Mouse (Mus musculus): Measurements from ENCODE around the gene Wfdc18. TPM values are rescaled to one million over a fixed set of nuclear protein-coding genes. Genes with fewer than 3 reads are reported as not detected.

The Wfdc18 gene
- 3.0 and 5.3 TPM in 2 replicates for polyA plus RNA-seq (2012; rRNA removed)

DNA sequence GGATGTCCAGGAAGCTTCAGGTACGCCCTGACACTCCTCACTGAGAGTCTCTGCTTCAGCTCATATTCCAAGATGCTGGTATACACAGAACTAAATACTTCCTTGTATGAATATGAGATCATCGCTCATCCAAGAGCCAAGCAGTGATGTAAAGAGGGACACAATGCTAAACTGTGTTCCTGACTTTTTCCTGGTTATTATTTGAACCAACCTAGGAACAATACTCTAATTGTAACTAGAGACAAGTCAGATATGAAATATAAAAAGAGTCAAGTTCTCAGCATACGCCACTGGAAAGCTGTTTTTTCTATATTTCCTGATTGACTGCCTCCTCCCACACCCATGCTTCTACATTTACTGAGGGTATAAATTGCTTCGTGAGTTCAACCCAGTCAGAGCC is at the start of gene Wfdc18:
Wfdc18 (plus strand) TSS at position 301 of the 400 bp plus-strand sequence.
- no peaks in the 10 kb centered on the region for H3K27me3 ChIP-seq (ENCODE audit: control insufficient read depth, insufficient read depth, low read length)
- no peaks in the 10 kb centered on the region for H3K4me1 ChIP-seq (ENCODE audit: control insufficient read depth, insufficient read depth, low read length)
- no peak within 1 kb of the TSS for H3K4me3 ChIP-seq (replicated peaks; ENCODE audit: insufficient read depth, low read depth, low read length)
- no peak within 1 kb of the TSS for H3K27ac ChIP-seq (ENCODE audit: insufficient read depth, low read length)
- 72% methylated on average over 4 of the region's 4 CpGs for WGBS
- TF ChIP-seq POLR2A (IDR thresholded peaks at IDR 0.05; ENCODE audit: borderline replicate concordance, insufficient read depth, low read length) (no peak), CTCF (IDR thresholded peaks at IDR 0.05; ENCODE audit: borderline replicate concordance, insufficient read depth, low read depth, low read length) (no peak)
- no peak for DNase-seq

GRCm38 (mm10) chr11:83662204-83662603 is 46.6 kb upstream of the Wfdc18 start, which contains the start of gene Ccl4:
Ccl4 (plus strand) TSS chr11:83662584.
- no peak for TF ChIP-seq CTCF (IDR thresholded peaks at IDR 0.05; ENCODE audit: borderline replicate concordance, insufficient read depth, low read depth, low read length)
- TF ChIP-seq POLR2A (IDR thresholded peaks at IDR 0.05; ENCODE audit: borderline replicate concordance, insufficient read depth, low read length): no peak
- H3K27ac ChIP-seq (ENCODE audit: insufficient read depth, low read length): no peak within 1 kb of the TSS
- DNase-seq: no peak
- H3K4me1 ChIP-seq (ENCODE audit: control insufficient read depth, insufficient read depth, low read length): no peaks in the 10 kb centered on the region
- H3K27me3 ChIP-seq (ENCODE audit: control insufficient read depth, insufficient read depth, low read length): no peaks in the 10 kb centered on the region
- 83% methylated on average over 6 of the region's 6 CpGs for WGBS
- H3K4me3 ChIP-seq (replicated peaks; ENCODE audit: insufficient read depth, low read depth, low read length): no peak within 1 kb of the TSS

DNA sequence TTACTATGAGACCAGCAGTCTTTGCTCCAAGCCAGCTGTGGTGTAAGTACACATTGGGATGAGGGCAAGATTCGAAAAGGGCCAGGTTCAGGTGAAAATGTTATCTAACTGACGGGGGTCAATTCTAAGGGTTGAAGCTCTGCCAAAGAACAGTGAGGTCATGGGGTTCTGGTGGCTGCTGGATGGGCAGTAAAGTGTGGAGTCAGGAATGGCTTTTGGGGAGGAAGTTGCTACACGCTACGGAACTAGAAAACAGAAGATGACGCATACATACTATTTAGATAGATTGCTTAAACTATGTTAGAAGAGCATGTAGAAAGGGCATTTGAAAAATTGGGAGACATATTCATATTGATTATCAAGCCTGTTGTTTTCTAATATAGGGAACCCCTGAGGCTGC is 45.3 kb upstream of the Wfdc18 start:
- no peak overlapping the region for H3K4me3 ChIP-seq (replicated peaks; ENCODE audit: insufficient read depth, low read depth, low read length)
- TF ChIP-seq CTCF (IDR thresholded peaks at IDR 0.05; ENCODE audit: borderline replicate concordance, insufficient read depth, low read depth, low read length) (no peak), POLR2A (IDR thresholded peaks at IDR 0.05; ENCODE audit: borderline replicate concordance, insufficient read depth, low read length) (no peak)
- no peaks in the 10 kb centered on the region for H3K27me3 ChIP-seq (ENCODE audit: control insufficient read depth, insufficient read depth, low read length)
- no peak overlapping the region for H3K27ac ChIP-seq (ENCODE audit: insufficient read depth, low read length)
- no peaks in the 10 kb centered on the region for H3K4me1 ChIP-seq (ENCODE audit: control insufficient read depth, insufficient read depth, low read length)
- WGBS: 86% methylated on average over 5 of the region's 5 CpGs
- no peak for DNase-seq

GRCm38 (mm10) chr11:83671743-83672142 is 37.1 kb upstream of the Wfdc18 start:
- peaks cover 3% of the 10 kb centered on the region; the same call in 1 of the 2 replicates for H3K4me1 ChIP-seq (ENCODE audit: control insufficient read depth, insufficient read depth, low read length)
- H3K4me3 ChIP-seq (replicated peaks; ENCODE audit: insufficient read depth, low read depth, low read length): no peak overlapping the region
- H3K27ac ChIP-seq (ENCODE audit: insufficient read depth, low read length): no peak overlapping the region
- no peaks in the 10 kb centered on the region for H3K27me3 ChIP-seq (ENCODE audit: control insufficient read depth, insufficient read depth, low read length)
- TF ChIP-seq CTCF (IDR thresholded peaks at IDR 0.05; ENCODE audit: borderline replicate concordance, insufficient read depth, low read depth, low read length): no peak
- DNase-seq: peak in 1 of 2 experiments; percentile 6

DNA sequence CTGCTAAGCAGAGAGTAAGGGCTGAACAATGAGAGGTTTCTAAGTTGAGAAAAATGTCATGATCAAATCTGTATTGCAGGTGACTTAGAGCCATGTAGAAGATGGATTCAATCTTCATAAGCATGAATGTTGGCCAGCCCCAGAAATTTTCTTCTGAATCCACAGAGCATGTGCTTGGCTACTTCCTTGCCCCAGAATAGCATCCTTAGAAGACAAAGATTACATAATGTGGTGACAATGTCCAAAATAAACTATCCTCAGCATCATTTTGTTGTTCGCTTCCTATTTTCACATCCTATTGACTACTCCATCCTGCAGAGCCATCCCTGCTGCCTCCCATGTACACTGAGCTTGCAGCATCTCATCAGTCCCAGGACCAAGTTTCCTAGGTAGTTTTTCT is 33.1 kb upstream of the Wfdc18 start:
- WGBS: 97% methylated on average over 1 of the region's 1 CpGs
- no peak for TF ChIP-seq CTCF (IDR thresholded peaks at IDR 0.05; ENCODE audit: borderline replicate concordance, insufficient read depth, low read depth, low read length)
- Histone ChIP-seq H3K4me3 (replicated peaks; ENCODE audit: insufficient read depth, low read depth, low read length) (no peak overlapping the region), H3K27ac (ENCODE audit: insufficient read depth, low read length) (no peak overlapping the region), H3K27me3 (ENCODE audit: control insufficient read depth, insufficient read depth, low read length) (no peaks in the 10 kb centered on the region), H3K4me1 (ENCODE audit: control insufficient read depth, insufficient read depth, low read length) (peaks cover 3% of the 10 kb centered on the region; the same call in 1 of the 2 replicates)
- DNase-seq: no peak

DNA sequence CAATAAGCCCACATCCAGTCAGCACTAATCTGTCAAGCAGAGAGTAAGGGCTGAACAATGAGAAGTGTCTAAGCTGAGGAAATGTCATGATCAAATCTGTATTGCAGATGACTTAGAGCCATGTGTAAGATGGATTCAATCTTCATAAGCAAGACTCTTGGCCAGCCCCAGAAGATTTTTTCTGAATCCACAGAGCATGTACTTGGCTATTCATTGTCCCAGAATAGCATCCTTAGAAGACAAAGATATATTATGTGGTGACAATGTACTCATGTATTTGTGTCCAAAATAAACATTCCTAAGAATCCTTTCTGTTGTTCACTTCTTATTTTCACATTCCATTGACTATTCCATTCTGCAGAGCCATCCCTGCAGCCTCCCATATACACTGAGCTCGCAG is 18.9 kb upstream of the Wfdc18 start:
- no peak for DNase-seq
- no peak overlapping the region for H3K27ac ChIP-seq (ENCODE audit: insufficient read depth, low read length)
- no peaks in the 10 kb centered on the region for H3K4me1 ChIP-seq (ENCODE audit: control insufficient read depth, insufficient read depth, low read length)
- no peaks in the 10 kb centered on the region for H3K27me3 ChIP-seq (ENCODE audit: control insufficient read depth, insufficient read depth, low read length)
- H3K4me3 ChIP-seq (replicated peaks; ENCODE audit: insufficient read depth, low read depth, low read length): no peak overlapping the region
- WGBS: 87% methylated on average over 1 of the region's 1 CpGs
- no peak for TF ChIP-seq CTCF (IDR thresholded peaks at IDR 0.05; ENCODE audit: borderline replicate concordance, insufficient read depth, low read depth, low read length)
- TF ChIP-seq POLR2A (IDR thresholded peaks at IDR 0.05; ENCODE audit: borderline replicate concordance, insufficient read depth, low read length): no peak

- Histone ChIP-seq H3K4me3 (replicated peaks; ENCODE audit: insufficient read depth, low read depth, low read length) (no peak overlapping the region), H3K27me3 (ENCODE audit: control insufficient read depth, insufficient read depth, low read length) (no peaks in the 10 kb centered on the region), H3K4me1 (ENCODE audit: control insufficient read depth, insufficient read depth, low read length) (no peaks in the 10 kb centered on the region), H3K27ac (ENCODE audit: insufficient read depth, low read length) (no peak overlapping the region)
- WGBS: 57% methylated on average over 1 of the region's 1 CpGs
- DNase-seq: no peak
- no peak for TF ChIP-seq CTCF (IDR thresholded peaks at IDR 0.05; ENCODE audit: borderline replicate concordance, insufficient read depth, low read depth, low read length)
- no peak for TF ChIP-seq POLR2A (IDR thresholded peaks at IDR 0.05; ENCODE audit: borderline replicate concordance, insufficient read depth, low read length)
These were observed 16.8 kb upstream of the Wfdc18 start for GRCm38 (mm10) chr11:83692008-83692407.

- no peak within 1 kb of the TSS for H3K27ac ChIP-seq (ENCODE audit: insufficient read depth, low read length)
- WGBS: 63% methylated on average over 1 of the region's 1 CpGs
- TF ChIP-seq POLR2A (IDR thresholded peaks at IDR 0.05; ENCODE audit: borderline replicate concordance, insufficient read depth, low read length): no peak
- TF ChIP-seq CTCF (IDR thresholded peaks at IDR 0.05; ENCODE audit: borderline replicate concordance, insufficient read depth, low read depth, low read length): no peak
- H3K4me3 ChIP-seq (replicated peaks; ENCODE audit: insufficient read depth, low read depth, low read length): no peak within 1 kb of the TSS
- no peaks in the 10 kb centered on the region for H3K4me1 ChIP-seq (ENCODE audit: control insufficient read depth, insufficient read depth, low read length)
- no peaks in the 10 kb centered on the region for H3K27me3 ChIP-seq (ENCODE audit: control insufficient read depth, insufficient read depth, low read length)
- DNase-seq: no peak
These were observed 5.1 kb upstream of the Wfdc18 start, which contains the start of gene Wfdc17 for GRCm38 (mm10) chr11:83703705-83704104. Wfdc17 (plus strand) TSS chr11:83703991.

All from cerebellum, adult 2 months (tissue).